Mouse (Mus musculus) bone marrow macrophage, adult 2 months (primary cell): Measurements from ENCODE around the gene Prm1. TPM values are rescaled to one million over a fixed set of nuclear protein-coding genes. Genes with fewer than 3 reads are reported as not detected.
"Not testable (repeated sequence)": the region's sequence is repeated elsewhere in the genome, so short reads cannot be mapped to it uniquely, and the experiment has no call there.

Experiments used
- H3K27ac ChIP-seq: 2 replicates; pipeline ENCODE4 v1.5.1; 2012; ENCODE audit warnings: low read depth, low read length; ENCODE audit not compliant: insufficient read depth
- H3K4me1 ChIP-seq: 2 replicates; pipeline ENCODE4 v1.6.1; 2012; ENCODE audit warnings: low read length; ENCODE audit not compliant: control insufficient read depth, insufficient read depth
- H3K4me3 ChIP-seq: 2 replicates; pipeline ENCODE4 v1.5.1; 2012; ENCODE audit warnings: mild to moderate bottlenecking, low read length, moderate library complexity; ENCODE audit not compliant: insufficient read depth
- CTCF ChIP-seq: IDR thresholded peaks from 2 replicates; pipeline ENCODE4 v1.5.1; 2012; ENCODE audit warnings: low read depth, mild to moderate bottlenecking, low read length, moderate library complexity
- POLR2A ChIP-seq: IDR thresholded peaks from 2 replicates; pipeline ENCODE4 v1.6.1; 2012; ENCODE audit warnings: mild to moderate bottlenecking, low read depth, low read length, borderline replicate concordance
- polyA plus RNA-seq: library from polyadenylated mRNA; stranded (reverse); fragments of >200 nt; gene quantifications from 2 replicates; pipeline ENCODE4 v1.2.4, GENCODE M21; 2012; ENCODE audit not compliant: missing spikeins, insufficient read depth, insufficient read length

Prm1 gene
- polyA plus RNA-seq: not detected in 2 replicates

DNA sequence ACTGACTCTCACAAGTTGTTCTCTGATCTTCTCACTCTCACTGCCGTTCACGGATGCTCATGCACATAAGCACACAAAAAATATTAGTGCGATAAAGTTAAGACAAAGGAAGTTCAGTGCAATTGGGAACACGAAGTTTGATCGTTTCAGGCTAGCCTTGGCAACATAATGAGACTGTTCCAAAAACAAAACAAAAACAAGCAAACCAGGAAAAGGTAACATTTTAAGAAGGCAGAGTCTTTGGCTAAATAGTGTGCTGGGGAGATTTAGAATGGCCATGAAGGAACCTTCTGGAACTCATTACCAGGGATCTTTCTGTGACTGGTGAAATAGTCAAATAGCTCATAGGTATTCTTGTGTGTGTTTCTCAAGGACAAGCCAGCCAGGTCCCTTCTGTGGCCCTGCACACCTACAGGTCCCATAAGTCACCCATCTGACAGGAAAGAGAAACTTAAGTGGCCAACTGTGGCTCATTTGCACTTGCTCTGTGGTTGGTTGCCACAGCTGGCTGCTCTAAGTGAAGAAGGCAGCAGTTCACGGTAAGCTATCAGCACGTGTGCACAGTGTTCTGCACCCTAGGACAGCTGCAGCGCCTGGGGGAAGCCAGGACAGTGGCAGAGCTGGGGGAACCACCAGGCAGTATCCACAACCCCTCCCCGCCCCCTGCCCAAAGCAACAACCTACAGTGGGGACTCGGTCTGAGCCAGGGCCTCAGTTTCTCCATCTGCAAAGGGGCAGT, at the start of gene Prm1:
Gene Prm1, minus strand, starts transcription at position 51 of the 739 bp plus-strand sequence.
- Histone ChIP-seq H3K4me1 (no peaks in the 10 kb centered on the region), H3K4me3 (no peak within 1 kb of the TSS), H3K27ac (no peak within 1 kb of the TSS)
- no peak for TF ChIP-seq CTCF
- TF ChIP-seq POLR2A: no peak

DNA sequence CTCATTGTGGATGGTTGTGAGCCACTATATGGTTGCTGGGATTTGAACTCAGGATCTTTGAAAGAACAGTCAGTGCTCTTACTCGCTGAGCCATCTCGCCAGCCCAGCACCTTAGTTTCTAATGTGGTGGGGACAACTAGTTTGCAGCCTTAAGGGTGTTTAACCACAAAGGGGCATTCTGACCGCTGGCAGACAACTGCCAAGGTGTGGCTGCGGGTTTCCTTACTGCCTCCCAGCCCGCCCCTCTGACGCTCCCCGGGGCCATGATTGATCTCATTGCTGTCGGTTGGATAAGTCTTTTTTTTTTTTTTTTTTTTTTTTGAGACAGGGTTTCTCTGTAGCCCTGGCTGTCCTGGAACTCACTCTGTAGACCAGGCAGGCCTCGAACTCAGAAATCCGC, 46.6 kb upstream of the Prm1 start:
- not testable (repeated sequence) for H3K4me3 ChIP-seq, H3K4me1 ChIP-seq, H3K27ac ChIP-seq

GRCm38 (mm10) chr16:10850905-10851304, 45.3 kb upstream of the Prm1 start:
- Histone ChIP-seq H3K4me1 (no peaks in the 10 kb centered on the region), H3K27ac (no peak overlapping the region), H3K4me3 (no peak overlapping the region)
- no peak for TF ChIP-seq POLR2A
- no peak for TF ChIP-seq CTCF

GRCm38 (mm10) chr16:10849965-10850861, 44.6 kb upstream of the Prm1 start:
- Histone ChIP-seq H3K27ac (no peak overlapping the region), H3K4me3 (no peak overlapping the region), H3K4me1 (no peaks in the 10 kb centered on the region)
- TF ChIP-seq CTCF: no peak
- no peak for TF ChIP-seq POLR2A

DNA sequence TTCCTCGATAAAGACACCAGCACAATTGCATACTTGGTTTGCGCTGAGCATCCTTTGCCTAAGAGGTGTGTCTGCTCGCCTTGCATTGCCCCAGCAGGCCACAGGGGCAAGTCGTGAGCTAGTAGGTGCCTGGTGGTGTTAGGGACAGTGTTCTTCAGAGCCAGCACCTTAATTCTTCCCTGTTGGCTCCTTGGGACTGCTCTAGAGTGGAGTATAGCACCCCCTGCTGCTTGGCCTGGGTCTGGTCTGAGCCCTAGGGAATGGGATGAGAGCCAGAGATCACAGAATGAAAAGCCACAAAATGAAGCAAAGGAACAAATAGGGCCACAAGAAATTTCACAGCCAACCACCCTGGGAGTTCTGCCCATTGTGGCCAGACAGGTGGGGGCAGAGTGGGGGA, 40.9 kb upstream of the Prm1 start:
- no peak overlapping the region for H3K4me3 ChIP-seq
- TF ChIP-seq CTCF (peak; percentile 85), POLR2A (no peak)
- H3K4me1 ChIP-seq: 0 out of 2 replicates have a peak, but pooled peaks cover 4% of the 10 kb centered on the region
- H3K27ac ChIP-seq: no peak overlapping the region

DNA sequence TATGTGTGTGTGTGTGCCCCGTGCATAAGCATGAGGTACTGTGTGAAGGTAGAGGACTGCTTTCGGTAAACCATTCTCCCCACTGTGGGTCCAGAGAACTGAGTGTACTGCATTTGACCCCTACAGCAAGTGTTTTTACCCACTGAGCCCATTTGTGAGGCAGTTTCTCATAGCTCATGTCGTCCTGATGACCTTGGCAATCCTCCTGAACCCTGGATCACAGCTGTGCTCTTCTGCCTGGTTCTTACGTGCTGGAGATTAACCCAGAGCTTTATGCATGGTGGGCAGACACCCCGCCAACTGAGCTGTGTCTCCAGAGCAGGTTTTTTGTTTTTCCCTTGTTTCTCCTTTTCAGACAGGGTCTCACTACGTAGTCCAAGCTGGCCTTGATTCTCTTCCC, 40.3 kb upstream of the Prm1 start:
- TF ChIP-seq POLR2A (no peak), CTCF (no peak)
- Histone ChIP-seq H3K27ac (no peak overlapping the region), H3K4me3 (no peak overlapping the region), H3K4me1 (0 out of 2 replicates have a peak, but pooled peaks cover 4% of the 10 kb centered on the region)

GRCm38 (mm10) chr16:10844319-10844670, 38.7 kb upstream of the Prm1 start:
- Histone ChIP-seq H3K4me1 (peaks cover 10% of the 10 kb centered on the region), H3K4me3 (peak overlapping the region; percentile 17; the same call in 1 of the 2 replicates), H3K27ac (no peak overlapping the region)
- TF ChIP-seq POLR2A (no peak), CTCF (no peak)

DNA sequence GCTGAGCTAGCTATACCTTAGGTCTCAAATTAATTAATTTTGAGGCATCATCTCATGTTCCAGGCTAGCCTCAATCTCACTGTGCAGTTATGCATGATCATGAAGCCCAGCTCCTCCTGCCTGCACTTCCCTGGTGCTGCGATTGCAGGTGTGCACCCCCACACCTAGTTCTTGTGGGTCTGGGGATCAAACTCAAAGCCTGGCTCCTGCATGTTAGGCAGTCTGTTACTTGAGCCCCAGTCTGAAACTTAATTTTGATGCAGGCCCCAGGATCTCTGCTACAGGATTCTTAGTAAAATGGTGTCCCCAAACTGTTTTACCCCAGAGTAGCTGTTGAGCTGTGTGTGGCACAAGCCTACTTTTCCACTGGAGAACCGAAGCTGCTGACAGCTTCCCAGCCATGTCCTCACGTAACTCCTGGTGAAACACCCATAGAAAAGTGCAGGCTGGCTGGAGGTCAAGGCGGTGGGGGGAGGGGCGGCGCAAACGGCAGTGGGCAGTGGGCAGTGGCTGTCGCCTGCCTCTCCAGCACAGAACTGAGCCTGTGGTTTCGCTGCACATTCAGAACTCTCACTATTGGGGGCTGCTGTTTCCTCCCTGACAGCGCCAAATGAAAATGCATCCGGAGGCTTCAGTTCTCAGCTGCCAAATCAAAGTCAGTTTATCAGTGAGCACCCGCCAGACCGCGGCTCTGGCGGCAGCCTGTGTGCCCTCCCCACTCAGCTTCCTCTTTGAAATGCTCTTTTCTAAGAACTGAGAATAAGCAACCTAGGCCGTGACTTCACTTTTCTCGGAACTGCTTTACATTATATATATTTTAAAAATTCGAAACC, 38.1 kb upstream of the Prm1 start:
- Histone ChIP-seq H3K27ac (no peak overlapping the region), H3K4me1 (peaks cover 12% of the 10 kb centered on the region), H3K4me3 (peak overlapping the region; percentile 16)
- no peak for TF ChIP-seq POLR2A

- H3K4me1 ChIP-seq: peaks cover 22% of the 10 kb centered on the region
- no peak overlapping the region for H3K4me3 ChIP-seq
- H3K27ac ChIP-seq: no peak overlapping the region
- TF ChIP-seq CTCF (no peak), POLR2A (no peak)
These were observed 36.7 kb upstream of the Prm1 start for GRCm38 (mm10) chr16:10842282-10842855.
